Mouse (Mus musculus) midbrain, postnatal 0 days (tissue): ENCODE measurements around the gene Scn10a. TPM values are rescaled to one million over a fixed set of nuclear protein-coding genes. Genes with fewer than 3 reads are reported as not detected.

Experiments used
- ATAC-seq: fragments of 200-750 bp; cut with Nextera tagmentation; 2 replicates; pipeline ENCODE4 v1.8.0; 2017; ENCODE audit warnings: moderate number of reproducible peaks, mild to moderate bottlenecking, moderate TSS enrichment, moderate library complexity; ENCODE audit not compliant: low FRiP score
- DNase-seq: peaks from one replicate; pipeline ENCODE4 v3.0.0-alpha.2; 2015; ENCODE audit warnings: low spot score
- H3K27ac ChIP-seq: fragments of 300-500 bp; sonication (generic); 2 replicates; pipeline ENCODE4 v1.5.1; 2014; ENCODE audit warnings: low read depth, mild to moderate bottlenecking, low read length, mixed read lengths
- H3K27me3 ChIP-seq: fragments of 300-500 bp; sonication (generic); 2 replicates; pipeline ENCODE4 v1.6.1; 2014; ENCODE audit warnings: low read length, control low read depth, mixed read lengths; ENCODE audit not compliant: insufficient read depth
- H3K36me3 ChIP-seq: fragments of 300-500 bp; sonication (generic); 2 replicates; pipeline ENCODE4 v1.6.1; 2014; ENCODE audit warnings: low read length, control low read depth, mixed read lengths; ENCODE audit not compliant: insufficient read depth
- H3K4me1 ChIP-seq: fragments of 300-500 bp; sonication (generic); 2 replicates; pipeline ENCODE4 v1.6.1; 2014; ENCODE audit warnings: mild to moderate bottlenecking, control low read depth, antibody characterized with exemption, low read length, mixed read lengths; ENCODE audit not compliant: insufficient read depth
- H3K4me2 ChIP-seq: fragments of 300-500 bp; sonication (generic); 2 replicates; pipeline ENCODE4 v1.6.1; 2014; ENCODE audit warnings: low read depth, mild to moderate bottlenecking, low read length, mixed read lengths; ENCODE audit not compliant: poor library complexity, severe bottlenecking
- H3K4me3 ChIP-seq: fragments of 300-500 bp; sonication (generic); 2 replicates; pipeline ENCODE4 v1.5.1; 2014; ENCODE audit warnings: low read depth, mild to moderate bottlenecking, low read length, moderate library complexity
- H3K9ac ChIP-seq: fragments of 300-500 bp; sonication (generic); replicated peaks from 2 replicates; pipeline ENCODE4 v1.6.1; 2014; ENCODE audit warnings: mild to moderate bottlenecking, low read length, moderate library complexity, mixed read lengths; ENCODE audit not compliant: poor library complexity, severe bottlenecking
- H3K9me3 ChIP-seq: fragments of 300-500 bp; sonication (generic); 2 replicates; pipeline ENCODE4 v1.6.1; 2016; ENCODE audit warnings: low read length, control low read depth
- CTCF ChIP-seq: IDR thresholded peaks from 2 replicates; pipeline ENCODE4 v1.5.1; 2016; ENCODE audit warnings: antibody characterized with exemption, mild to moderate bottlenecking
- WGBS: fragments of 180-500 bp; shearing (Covaris S2); extraction: QIAGEN DNeasy Blood & Tissue Kit; methylation state at CpG from one replicate; pipeline ENCODE4 v1.1.7; 2014; 5-methylcytosine and 5-hydroxymethylcytosine counted together
- polyA plus RNA-seq: library from polyadenylated mRNA; unstranded; fragments of >200 nt; fragmentation: Nextera tagmentation; extraction: Ambion mirVana; gene quantifications from 2 replicates; pipeline ENCODE4 v1.2.1, GENCODE M21; 2015
- total RNA-seq: library from RNA; depleted of rRNA; stranded (reverse); fragments of >200 nt; gene quantifications from 2 replicates; pipeline ENCODE4 v1.2.3, GENCODE M21; 2014

Scn10a gene
- total and polyA plus RNA-seq, 2 experiments from 2014 or later: not detected

DNA sequence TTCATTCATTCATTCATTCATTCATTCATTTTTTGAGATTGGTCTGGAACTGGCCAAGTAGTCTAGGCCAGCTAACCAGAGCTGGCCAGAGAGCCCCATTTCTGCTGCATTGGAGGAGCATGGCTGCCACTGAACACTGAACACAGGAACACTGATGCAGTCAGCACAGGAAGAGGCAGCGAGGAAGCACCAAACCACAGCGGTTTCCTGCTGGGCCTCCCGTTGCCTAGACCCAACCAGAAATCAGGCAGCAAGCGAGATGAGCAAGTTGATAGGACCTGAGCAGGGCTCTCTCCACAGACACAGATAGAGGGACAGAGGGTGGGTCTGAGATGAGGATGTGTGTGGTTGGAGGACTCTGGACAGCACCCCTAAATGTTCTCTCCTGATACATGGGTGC is 24.8 kb upstream of the Scn10a start:
- no peak overlapping the region for H3K4me3 ChIP-seq
- H3K9me3 ChIP-seq: 0 out of 2 replicates have a peak, but pooled peaks cover 6% of the 10 kb centered on the region
- H3K27ac ChIP-seq: no peak overlapping the region
- H3K4me2 ChIP-seq: no peak overlapping the region
- H3K36me3 ChIP-seq: no peaks in the 10 kb centered on the region
- no peaks in the 10 kb centered on the region for H3K27me3 ChIP-seq
- WGBS: 84% methylated on average over 4 of the region's 4 CpGs
- ATAC-seq (no peak), DNase-seq (no peak)
- TF ChIP-seq CTCF: no peak
- H3K4me1 ChIP-seq: no peaks in the 10 kb centered on the region
- H3K9ac ChIP-seq: no peak overlapping the region

DNA sequence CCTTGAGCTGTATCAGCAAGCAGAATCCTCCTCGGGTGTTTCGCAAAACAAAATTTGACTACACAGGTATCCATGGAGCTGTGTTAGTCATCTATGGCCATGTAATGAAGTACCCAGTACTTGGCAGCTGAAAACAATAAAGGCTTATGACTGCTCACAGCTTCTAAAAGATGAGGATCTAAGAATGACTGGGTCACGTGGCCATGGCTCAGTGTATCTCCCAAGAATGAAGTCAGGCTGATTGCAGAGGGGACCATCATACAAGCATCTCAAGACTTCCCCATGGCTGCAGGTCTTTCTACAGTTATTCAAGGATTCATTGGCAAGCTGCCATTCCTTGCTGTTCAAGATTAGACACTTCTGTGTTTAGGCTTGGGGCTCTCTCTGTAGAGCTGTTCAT is 24.2 kb upstream of the Scn10a start:
- TF ChIP-seq CTCF: no peak
- H3K4me3 ChIP-seq: no peak overlapping the region
- DNase-seq (no peak), ATAC-seq (no peak)
- no peak overlapping the region for H3K4me2 ChIP-seq
- no peaks in the 10 kb centered on the region for H3K36me3 ChIP-seq
- 0 out of 2 replicates have a peak, but pooled peaks cover 6% of the 10 kb centered on the region for H3K9me3 ChIP-seq
- H3K27ac ChIP-seq: no peak overlapping the region
- no peaks in the 10 kb centered on the region for H3K27me3 ChIP-seq
- H3K4me1 ChIP-seq: no peaks in the 10 kb centered on the region
- no peak overlapping the region for H3K9ac ChIP-seq
- WGBS: 83% methylated on average over 3 of the region's 3 CpGs

DNA sequence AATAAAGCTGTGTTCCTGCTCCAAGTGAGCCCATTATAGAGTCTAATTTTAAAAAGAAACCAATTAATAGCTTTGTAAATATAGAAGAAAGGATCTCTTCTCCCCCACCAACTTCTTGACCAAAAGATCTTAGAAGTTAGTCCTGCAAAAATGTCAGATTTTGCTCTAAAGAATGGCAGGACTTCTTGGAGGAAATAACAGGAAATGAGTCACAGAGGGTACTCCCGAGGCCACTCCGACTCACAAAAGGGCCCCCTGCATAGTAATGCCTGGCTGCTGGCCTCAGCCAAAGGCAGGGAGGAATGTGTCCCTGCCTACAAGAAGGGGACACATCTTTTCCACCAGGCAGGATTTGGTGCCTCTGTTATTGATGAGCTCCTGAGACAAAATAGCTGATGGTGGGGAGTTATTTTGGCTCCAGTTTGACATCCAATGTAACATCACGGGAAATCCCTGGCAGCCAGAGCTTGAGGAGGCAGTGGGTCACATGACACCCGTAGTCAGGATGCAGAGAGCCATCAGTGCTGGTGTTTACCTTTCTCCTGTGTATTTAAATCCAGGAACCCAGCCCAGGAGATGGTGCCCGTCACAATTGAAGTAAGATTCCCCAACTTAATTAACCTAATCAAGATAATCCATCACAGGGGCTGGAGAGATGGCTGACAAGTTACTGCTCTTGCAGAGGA is 22.1 kb upstream of the Scn10a start:
- no peaks in the 10 kb centered on the region for H3K4me1 ChIP-seq
- no peak for ATAC-seq
- H3K9ac ChIP-seq: no peak overlapping the region
- 49% methylated on average over 5 of the region's 5 CpGs for WGBS
- H3K36me3 ChIP-seq: no peaks in the 10 kb centered on the region
- no peak for DNase-seq
- H3K4me2 ChIP-seq: no peak overlapping the region
- no peak for TF ChIP-seq CTCF
- no peaks in the 10 kb centered on the region for H3K9me3 ChIP-seq
- no peak overlapping the region for H3K27ac ChIP-seq
- no peaks in the 10 kb centered on the region for H3K27me3 ChIP-seq
- no peak overlapping the region for H3K4me3 ChIP-seq

- Histone ChIP-seq H3K27ac (no peak overlapping the region), H3K4me1 (no peaks in the 10 kb centered on the region), H3K27me3 (no peaks in the 10 kb centered on the region), H3K9ac (no peak overlapping the region), H3K36me3 (no peaks in the 10 kb centered on the region), H3K4me3 (no peak overlapping the region), H3K4me2 (no peak overlapping the region), H3K9me3 (no peaks in the 10 kb centered on the region)
- DNase-seq (no peak), ATAC-seq (no peak)
- no peak for TF ChIP-seq CTCF
- 91% methylated on average over 11 of the region's 11 CpGs for WGBS
These were observed 9.4 kb upstream of the Scn10a start for GRCm38 (mm10) chr9:119728412-119729097.

GRCm38 (mm10) chr9:119726990-119727389 is 7.9 kb upstream of the Scn10a start:
- WGBS: 90% methylated on average over 4 of the region's 4 CpGs

DNA sequence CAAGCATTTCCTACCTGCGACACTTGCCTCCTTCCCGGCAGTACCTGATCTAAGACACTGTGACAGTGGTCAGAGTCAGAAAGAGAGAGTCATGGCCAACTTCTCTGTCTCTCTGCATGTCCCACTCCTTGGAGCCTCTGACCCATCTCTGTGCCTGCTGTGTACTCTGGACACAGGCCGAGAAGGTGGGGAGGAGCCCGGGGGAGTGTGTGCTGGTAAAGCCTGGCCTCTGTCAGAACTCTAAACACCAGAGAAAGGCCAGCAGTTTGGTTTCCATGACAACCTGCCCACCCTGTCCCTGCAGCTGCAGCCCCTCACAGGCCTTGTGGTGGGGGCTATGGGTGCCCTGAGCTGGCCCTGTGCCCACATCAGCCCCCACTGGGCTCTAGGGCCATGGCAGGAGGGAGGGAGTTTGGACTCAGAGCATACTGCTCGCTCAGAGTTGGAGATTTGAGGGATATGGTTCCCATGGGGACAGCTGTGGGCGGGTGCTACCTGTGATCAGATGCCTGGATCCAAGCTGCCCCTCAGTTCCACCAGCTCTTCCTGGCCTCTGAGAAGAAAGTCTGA is 6.3 kb upstream of the Scn10a start:
- H3K9ac ChIP-seq: no peak overlapping the region
- H3K4me3 ChIP-seq: no peak overlapping the region
- 69% methylated on average over 6 of the region's 6 CpGs for WGBS
- no peaks in the 10 kb centered on the region for H3K36me3 ChIP-seq
- peak; percentile 17 for DNase-seq
- no peak overlapping the region for H3K27ac ChIP-seq
- no peaks in the 10 kb centered on the region for H3K27me3 ChIP-seq
- H3K4me1 ChIP-seq: no peaks in the 10 kb centered on the region
- TF ChIP-seq CTCF: no peak
- no peaks in the 10 kb centered on the region for H3K9me3 ChIP-seq
- no peak for ATAC-seq
- no peak overlapping the region for H3K4me2 ChIP-seq

More at GRCm38 (mm10) chr9:119726990-119727389, 7.9 kb upstream of the Scn10a start:
- Histone ChIP-seq H3K4me2 (no peak overlapping the region), H3K4me1 (no peaks in the 10 kb centered on the region), H3K27ac (no peak overlapping the region), H3K27me3 (no peaks in the 10 kb centered on the region), H3K4me3 (no peak overlapping the region), H3K9me3 (no peaks in the 10 kb centered on the region), H3K36me3 (no peaks in the 10 kb centered on the region), H3K9ac (no peak overlapping the region)
- TF ChIP-seq CTCF: no peak
- ATAC-seq (no peak), DNase-seq (no peak)
